Mouse (Mus musculus): ENCODE measurements around the gene Hsdl1. TPM values are rescaled to one million over a fixed set of nuclear protein-coding genes. Genes with fewer than 3 reads are reported as not detected.
A peak's percentile ranks its signal among the peaks of the same experiment; 100 is the strongest.

The Hsdl1 gene
- polyA plus RNA-seq, 1 experiment from 2014 or later, result 35.8 TPM

GRCm38 (mm10) chr8:119557132-119557531, 17.9 kb downstream of the Hsdl1 start:
- H3K9ac ChIP-seq (ENCODE audit: low read depth, low read length), result peak overlapping the region; percentile 87; the same call in 1 of the 2 replicates
- peaks cover 6% of the 10 kb centered on the region; the same call in 1 of the 2 replicates for H3K4me1 ChIP-seq (ENCODE audit: control insufficient read depth, insufficient read depth, low read length)
- 71% methylated on average over 9 of the region's 9 CpGs for whole genome bisulfite sequencing
- H3K27me3 ChIP-seq (ENCODE audit: control insufficient read depth, insufficient read depth, low read length), result no peaks in the 10 kb centered on the region
- H3K4me3 ChIP-seq (ENCODE audit: low read length), result peak overlapping the region; percentile 84
- H3K4me2 ChIP-seq (replicated peaks; ENCODE audit: low read depth, low read length), result peak overlapping the region; percentile 86
- peaks cover 5% of the 10 kb centered on the region for H3K36me3 ChIP-seq (ENCODE audit: control insufficient read depth, insufficient read depth, low read length)
- no peak overlapping the region for H3K27ac ChIP-seq (ENCODE audit: low read depth, low read length)
- no peaks in the 10 kb centered on the region for H3K9me3 ChIP-seq (ENCODE audit: control insufficient read depth, low read length)
- ATAC-seq (ENCODE audit: low FRiP score, low TSS enrichment), result no peak

- no peak for ATAC-seq (ENCODE audit: low FRiP score, low TSS enrichment)
- H3K36me3 ChIP-seq (ENCODE audit: control insufficient read depth, insufficient read depth, low read length), result 0 out of 2 replicates have a peak, but pooled peaks cover 2% of the 10 kb centered on the region
- H3K9ac ChIP-seq (ENCODE audit: low read depth, low read length), result no peak overlapping the region
- H3K27me3 ChIP-seq (ENCODE audit: control insufficient read depth, insufficient read depth, low read length), result no peaks in the 10 kb centered on the region
- no peak overlapping the region for H3K4me2 ChIP-seq (replicated peaks; ENCODE audit: low read depth, low read length)
- H3K4me3 ChIP-seq (ENCODE audit: low read length), result no peak overlapping the region
- peaks cover 6% of the 10 kb centered on the region; the same call in 1 of the 2 replicates for H3K4me1 ChIP-seq (ENCODE audit: control insufficient read depth, insufficient read depth, low read length)
- H3K27ac ChIP-seq (ENCODE audit: low read depth, low read length), result no peak overlapping the region
- 84% methylated on average over 6 of the region's 6 CpGs for WGBS
- no peaks in the 10 kb centered on the region for H3K9me3 ChIP-seq (ENCODE audit: control insufficient read depth, low read length)
Observed at GRCm38 (mm10) chr8:119555861-119556260, 19.1 kb downstream of the Hsdl1 start.

- H3K36me3 ChIP-seq (ENCODE audit: control insufficient read depth, insufficient read depth, low read length), result peaks cover 2% of the 10 kb centered on the region; the same call in 1 of the 2 replicates
- 78% methylated on average over 2 of the region's 2 CpGs for WGBS
- no peaks in the 10 kb centered on the region for H3K27me3 ChIP-seq (ENCODE audit: control insufficient read depth, insufficient read depth, low read length)
- no peak overlapping the region for H3K27ac ChIP-seq (ENCODE audit: low read depth, low read length)
- ATAC-seq (ENCODE audit: low FRiP score, low TSS enrichment), result no peak
- no peak overlapping the region for H3K9ac ChIP-seq (ENCODE audit: low read depth, low read length)
- no peak overlapping the region for H3K4me2 ChIP-seq (replicated peaks; ENCODE audit: low read depth, low read length)
- H3K9me3 ChIP-seq (ENCODE audit: control insufficient read depth, low read length), result no peaks in the 10 kb centered on the region
- H3K4me1 ChIP-seq (ENCODE audit: control insufficient read depth, insufficient read depth, low read length), result peaks cover 6% of the 10 kb centered on the region; the same call in 1 of the 2 replicates
- H3K4me3 ChIP-seq (ENCODE audit: low read length), result no peak overlapping the region
Observed at GRCm38 (mm10) chr8:119552967-119553366, 22.0 kb downstream of the Hsdl1 start.

- H3K9ac ChIP-seq (ENCODE audit: low read depth, low read length), result no peak overlapping the region
- 65% methylated on average over 7 of the region's 7 CpGs for WGBS
- ATAC-seq (ENCODE audit: low FRiP score, low TSS enrichment), result no peak
Observed at GRCm38 (mm10) chr8:119548560-119549113, 26.3 kb downstream of the Hsdl1 start.

GRCm38 (mm10) chr8:119547019-119547691, 27.8 kb downstream of the Hsdl1 start:
- Histone ChIP-seq H3K9ac (ENCODE audit: low read depth, low read length) (no peak overlapping the region), H3K36me3 (ENCODE audit: control insufficient read depth, insufficient read depth, low read length) (peaks cover 52% of the 10 kb centered on the region), H3K4me1 (ENCODE audit: control insufficient read depth, insufficient read depth, low read length) (no peaks in the 10 kb centered on the region), H3K4me3 (ENCODE audit: low read length) (no peak overlapping the region), H3K27ac (ENCODE audit: low read depth, low read length) (no peak overlapping the region), H3K9me3 (ENCODE audit: control insufficient read depth, low read length) (no peaks in the 10 kb centered on the region), H3K4me2 (replicated peaks; ENCODE audit: low read depth, low read length) (no peak overlapping the region), H3K27me3 (ENCODE audit: control insufficient read depth, insufficient read depth, low read length) (no peaks in the 10 kb centered on the region)
- ATAC-seq (ENCODE audit: low FRiP score, low TSS enrichment), result no peak
- WGBS, result 79% methylated on average over 18 of the region's 18 CpGs

More at GRCm38 (mm10) chr8:119548560-119549113, 26.3 kb downstream of the Hsdl1 start:
- H3K4me3 ChIP-seq (ENCODE audit: low read length), result no peak overlapping the region
- H3K4me1 ChIP-seq (ENCODE audit: control insufficient read depth, insufficient read depth, low read length), result no peaks in the 10 kb centered on the region
- H3K4me2 ChIP-seq (replicated peaks; ENCODE audit: low read depth, low read length), result no peak overlapping the region
- no peak overlapping the region for H3K27ac ChIP-seq (ENCODE audit: low read depth, low read length)
- H3K9me3 ChIP-seq (ENCODE audit: control insufficient read depth, low read length), result no peaks in the 10 kb centered on the region
- no peaks in the 10 kb centered on the region for H3K27me3 ChIP-seq (ENCODE audit: control insufficient read depth, insufficient read depth, low read length)
- H3K36me3 ChIP-seq (ENCODE audit: control insufficient read depth, insufficient read depth, low read length), result peaks cover 40% of the 10 kb centered on the region

GRCm38 (mm10) chr8:119545791-119546190, 29.2 kb downstream of the Hsdl1 start:
- Histone ChIP-seq H3K27ac (ENCODE audit: low read depth, low read length) (no peak overlapping the region), H3K27me3 (ENCODE audit: control insufficient read depth, insufficient read depth, low read length) (no peaks in the 10 kb centered on the region), H3K9ac (ENCODE audit: low read depth, low read length) (0 out of 2 replicates have a peak overlapping the region, but pooled peaks have one; percentile 18), H3K4me2 (replicated peaks; ENCODE audit: low read depth, low read length) (no peak overlapping the region), H3K36me3 (ENCODE audit: control insufficient read depth, insufficient read depth, low read length) (peaks cover 65% of the 10 kb centered on the region), H3K4me3 (ENCODE audit: low read length) (no peak overlapping the region), H3K9me3 (ENCODE audit: control insufficient read depth, low read length) (no peaks in the 10 kb centered on the region), H3K4me1 (ENCODE audit: control insufficient read depth, insufficient read depth, low read length) (no peaks in the 10 kb centered on the region)
- 86% methylated on average over 6 of the region's 6 CpGs for WGBS
- no peak for ATAC-seq (ENCODE audit: low FRiP score, low TSS enrichment)

GRCm38 (mm10) chr8:119545180-119545579, 29.8 kb downstream of the Hsdl1 start:
- Histone ChIP-seq H3K27ac (ENCODE audit: low read depth, low read length) (no peak overlapping the region), H3K9me3 (ENCODE audit: control insufficient read depth, low read length) (no peaks in the 10 kb centered on the region), H3K36me3 (ENCODE audit: control insufficient read depth, insufficient read depth, low read length) (peaks cover 71% of the 10 kb centered on the region), H3K4me1 (ENCODE audit: control insufficient read depth, insufficient read depth, low read length) (no peaks in the 10 kb centered on the region), H3K4me2 (replicated peaks; ENCODE audit: low read depth, low read length) (no peak overlapping the region), H3K4me3 (ENCODE audit: low read length) (no peak overlapping the region), H3K9ac (ENCODE audit: low read depth, low read length) (no peak overlapping the region), H3K27me3 (ENCODE audit: control insufficient read depth, insufficient read depth, low read length) (no peaks in the 10 kb centered on the region)
- 0 out of 2 replicates have a peak, but pooled peaks have one; percentile 49 for ATAC-seq (ENCODE audit: low FRiP score, low TSS enrichment)
- 40% methylated on average over 6 of the region's 6 CpGs for WGBS

- H3K27ac ChIP-seq (ENCODE audit: low read depth, low read length), result no peak overlapping the region
- no peak overlapping the region for H3K9ac ChIP-seq (ENCODE audit: low read depth, low read length)
- H3K4me3 ChIP-seq (ENCODE audit: low read length), result no peak overlapping the region
- ATAC-seq (ENCODE audit: low FRiP score, low TSS enrichment), result no peak
- H3K9me3 ChIP-seq (ENCODE audit: control insufficient read depth, low read length), result no peaks in the 10 kb centered on the region
- peaks cover 77% of the 10 kb centered on the region for H3K36me3 ChIP-seq (ENCODE audit: control insufficient read depth, insufficient read depth, low read length)
- H3K4me2 ChIP-seq (replicated peaks; ENCODE audit: low read depth, low read length), result no peak overlapping the region
- WGBS, result 82% methylated on average over 3 of the region's 3 CpGs
- no peaks in the 10 kb centered on the region for H3K4me1 ChIP-seq (ENCODE audit: control insufficient read depth, insufficient read depth, low read length)
- no peaks in the 10 kb centered on the region for H3K27me3 ChIP-seq (ENCODE audit: control insufficient read depth, insufficient read depth, low read length)
Observed at GRCm38 (mm10) chr8:119544606-119545005, 30.4 kb downstream of the Hsdl1 start.

- 85% methylated on average over 9 of the region's 9 CpGs for WGBS
- no peak for ATAC-seq (ENCODE audit: low FRiP score, low TSS enrichment)
Observed at GRCm38 (mm10) chr8:119531973-119532372, 43.0 kb downstream of the Hsdl1 start.

More at GRCm38 (mm10) chr8:119531973-119532372, 43.0 kb downstream of the Hsdl1 start:
- Histone ChIP-seq H3K9ac (ENCODE audit: low read depth, low read length) (no peak overlapping the region), H3K4me1 (ENCODE audit: control insufficient read depth, insufficient read depth, low read length) (no peaks in the 10 kb centered on the region), H3K4me3 (ENCODE audit: low read length) (no peak overlapping the region), H3K4me2 (replicated peaks; ENCODE audit: low read depth, low read length) (no peak overlapping the region), H3K27ac (ENCODE audit: low read depth, low read length) (no peak overlapping the region), H3K27me3 (ENCODE audit: control insufficient read depth, insufficient read depth, low read length) (no peaks in the 10 kb centered on the region), H3K9me3 (ENCODE audit: control insufficient read depth, low read length) (no peaks in the 10 kb centered on the region), H3K36me3 (ENCODE audit: control insufficient read depth, insufficient read depth, low read length) (peaks cover 95% of the 10 kb centered on the region)

Measured in kidney, embryonic 14.5 days (tissue).